In genomic region chr1:132055054-132055664, GRCm38 (mm10) we compare ENCODE assay signal across 26 mouse cellular contexts. TPM values are rescaled to one million over a fixed set of nuclear protein-coding genes. Genes with fewer than 3 reads are reported as not detected.
A peak's percentile ranks its signal among the peaks of the same experiment; 100 is the strongest.
DNase-seq lines count a peak whose midpoint lies in the region; ATAC-seq and TF ChIP-seq lines count a peak whose summit lies in the region.
"Had no signal": no experiment of that assay in that cellular context is flagged by ENCODE, and none has a peak within 500 bp of the region (broad histone marks: within the 10 kb centered on the region; RNA-seq: fewer than 3 reads in every experiment).

No protein-coding gene starts in this region.

- H3K4me1 ChIP-seq in lung, postnatal 0 days (ENCODE audit: insufficient read depth, low read depth, low read length) = no peaks in the 10 kb centered on the region
- H3K4me1 ChIP-seq: embryonic facial prominence, embryonic 13.5 days; forebrain, embryonic 10.5 days; forebrain, embryonic 15.5 days; hindbrain, embryonic 15.5 days; liver, embryonic 12.5 days; midbrain, embryonic 13.5 days had no signal

- H3K9ac ChIP-seq in lung, postnatal 0 days (replicated peaks; ENCODE audit: low read depth) = no peak overlapping the region
- H3K9ac ChIP-seq: embryonic facial prominence, embryonic 13.5 days; forebrain, embryonic 15.5 days; heart, embryonic 13.5 days; hindbrain, embryonic 15.5 days; liver, embryonic 12.5 days; liver, postnatal 0 days; midbrain, embryonic 13.5 days had no signal

- no peak for TF ChIP-seq EP300 in lung, postnatal 0 days (IDR thresholded peaks at IDR 0.05)

- ATAC-seq in lung, postnatal 0 days = peak; percentile 74
- no peak for ATAC-seq in monocyte, adult 5-6 weeks (replicated peaks; ENCODE audit: insufficient number of reproducible peaks, low FRiP score, low TSS enrichment, poor library complexity, severe bottlenecking)
- ATAC-seq: forebrain, embryonic 15.5 days; inflammation-experienced regulatory T-cells, adult 6 months; liver, embryonic 12.5 days; liver, postnatal 0 days; midbrain, embryonic 13.5 days had no signal

- intact Hi-C loops in gastrocnemius, adult 2 months (cut with DNase I) = no loop called here

- peak; percentile 13 for DNase-seq in thymus, postnatal 0 days (ENCODE audit: low spot score)
- no peak for DNase-seq in thymus, postnatal 4 days
- DNase-seq in lung, postnatal 0 days (ENCODE audit: low spot score) = peak; percentile 37
- DNase-seq in lung, postnatal 4 days = peak; percentile 45 to 69
- DNase-seq in cerebellum, adult 8-10 months = no peak
- no peak for DNase-seq in kidney, adult 18-20 months
- no peak for DNase-seq in gastrocnemius, adult 2 months
- DNase-seq: adrenal gland, adult 8-10 months; cerebellum, postnatal 10 days; heart, postnatal 10 days; kidney, adult 9 months; kidney, postnatal 10 days; left cerebral cortex, postnatal 4 days; liver, postnatal 0 days; thymus, adult 18-20 months; thymus, postnatal 36 days had no signal

- whole genome bisulfite sequencing in lung, postnatal 0 days = 58% methylated on average over 7 of the region's 7 CpGs

- no peak overlapping the region for H3K27ac ChIP-seq in lung, postnatal 0 days (ENCODE audit: low read length)
- no peak overlapping the region for H3K27ac ChIP-seq in gastrocnemius, adult 2 months
- H3K27ac ChIP-seq: embryonic facial prominence, embryonic 13.5 days; forebrain, embryonic 10.5 days; forebrain, embryonic 15.5 days; heart, embryonic 13.5 days; hindbrain, embryonic 15.5 days; liver, embryonic 12.5 days; midbrain, embryonic 13.5 days had no signal

- no peaks in the 10 kb centered on the region for H3K9me3 ChIP-seq in lung, postnatal 0 days (ENCODE audit: low read length)
- H3K9me3 ChIP-seq: embryonic facial prominence, embryonic 13.5 days; forebrain, embryonic 10.5 days; forebrain, embryonic 15.5 days; heart, embryonic 13.5 days; hindbrain, embryonic 15.5 days; liver, embryonic 12.5 days; midbrain, embryonic 13.5 days had no signal

- no peaks in the 10 kb centered on the region for H3K36me3 ChIP-seq in lung, postnatal 0 days (ENCODE audit: insufficient read depth, low read length)
- H3K36me3 ChIP-seq: embryonic facial prominence, embryonic 13.5 days; forebrain, embryonic 10.5 days; forebrain, embryonic 15.5 days; heart, embryonic 13.5 days; hindbrain, embryonic 15.5 days; liver, embryonic 12.5 days; midbrain, embryonic 13.5 days had no signal

- H3K4me3 ChIP-seq in lung, postnatal 0 days (ENCODE audit: low read depth, low read length) = no peak overlapping the region
- no peak overlapping the region for H3K4me3 ChIP-seq in gastrocnemius, adult 2 months
- H3K4me3 ChIP-seq: embryonic facial prominence, embryonic 13.5 days; forebrain, embryonic 10.5 days; forebrain, embryonic 15.5 days; heart, embryonic 13.5 days; hindbrain, embryonic 15.5 days; liver, embryonic 12.5 days; midbrain, embryonic 13.5 days had no signal

- no peaks in the 10 kb centered on the region for H3K27me3 ChIP-seq in lung, postnatal 0 days (replicated peaks; ENCODE audit: insufficient read depth, low read length)
- H3K27me3 ChIP-seq: CH12.LX; embryonic facial prominence, embryonic 13.5 days; forebrain, embryonic 15.5 days; heart, embryonic 13.5 days; hindbrain, embryonic 15.5 days; liver, embryonic 12.5 days; midbrain, embryonic 13.5 days had no signal

- H3K4me2 ChIP-seq in lung, postnatal 0 days (replicated peaks; ENCODE audit: low read depth, low read length) = no peak overlapping the region
- H3K4me2 ChIP-seq: embryonic facial prominence, embryonic 13.5 days; forebrain, embryonic 15.5 days; heart, embryonic 13.5 days; hindbrain, embryonic 15.5 days; liver, embryonic 12.5 days; midbrain, embryonic 13.5 days had no signal

- TF ChIP-seq CTCF in lung, postnatal 0 days (IDR thresholded peaks at IDR 0.05) = no peak
- no peak for TF ChIP-seq CTCF in gastrocnemius, adult 2 months (IDR thresholded peaks at IDR 0.05)

RNA-seq across cellular contexts. Expression of gene Mfsd4a, which starts 12.7 kb away (rescaled TPM):
- polyA plus RNA-seq in thymus, postnatal 0 days (2015; fragmentation: Nextera tagmentation; extraction: Ambion mirVana) = 15.0 and 17.1 TPM in 2 replicates
- 7.5 and 8.4 TPM in 2 replicates for polyA plus RNA-seq in lung, postnatal 0 days (2015; fragmentation: Nextera tagmentation; extraction: Ambion mirVana)
- 4.2 to 7.2 TPM (median 5.1 TPM) in 3 replicates for total RNA-seq in monocyte, adult 5-6 weeks (2017)
- total RNA-seq in gastrocnemius, adult 2 months (2021) = 1 to 10 TPM; 4.4 to 9.8 TPM

RNA-seq across cellular contexts. Expression of gene Elk4, which starts 47.8 kb away (rescaled TPM):
- polyA plus RNA-seq in thymus, postnatal 0 days (2015; fragmentation: Nextera tagmentation; extraction: Ambion mirVana) = 43.2 and 56.0 TPM in 2 replicates
- polyA plus RNA-seq in lung, postnatal 0 days (2015; fragmentation: Nextera tagmentation; extraction: Ambion mirVana) = 26.3 and 28.0 TPM in 2 replicates
- 94.2 to 198 TPM (median 109 TPM) in 3 replicates for total RNA-seq in monocyte, adult 5-6 weeks (2017)
- 10 to 100 TPM; 69.6 to 76.1 TPM for total RNA-seq in gastrocnemius, adult 2 months (2021)

Comparison
In these comparisons a context has a peak if more than half of its experiments do, and no peak if none do; other contexts are left out.
1. DNase-seq: peak in thymus, postnatal 0 days (single experiment), lung, postnatal 0 days (single experiment) and lung, postnatal 4 days (2 of 2); none in thymus, postnatal 4 days (single experiment), cerebellum, adult 8-10 months (single experiment), kidney, adult 18-20 months (single experiment) and gastrocnemius, adult 2 months (single experiment).